11 mouse cellular contexts compared by ENCODE assay signal in the genomic region with DNA sequence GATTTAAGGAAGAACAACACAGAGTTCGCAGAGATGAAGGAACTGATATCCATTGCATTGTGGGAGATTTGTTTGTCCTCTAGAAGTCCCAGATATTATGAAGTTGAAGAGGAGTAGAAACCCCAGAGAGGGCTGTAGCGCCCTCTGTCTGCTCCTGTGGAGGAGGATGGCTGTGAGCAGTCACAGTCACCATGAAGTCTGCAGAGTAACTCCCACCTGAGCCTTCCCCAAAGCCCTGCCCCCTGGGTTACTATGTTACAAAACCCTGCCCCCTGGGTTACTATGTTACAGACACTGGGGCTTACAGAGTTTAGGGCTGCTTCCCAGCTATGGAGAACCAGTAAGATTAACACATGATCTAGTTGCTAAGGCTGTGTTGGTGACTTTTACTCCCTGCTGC.
DNase-seq lines count a peak whose midpoint lies in the region; ATAC-seq and TF ChIP-seq lines count a peak whose summit lies in the region.
"Had no signal": no experiment of that assay in that cellular context is flagged by ENCODE, and none has a peak within 500 bp of the region (broad histone marks: within the 10 kb centered on the region; RNA-seq: fewer than 3 reads in every experiment).

No protein-coding gene starts in this region.

- no peak overlapping the region for H3K9ac ChIP-seq in heart, embryonic 12.5 days
- no peak overlapping the region for H3K9ac ChIP-seq in liver, embryonic 11.5 days (ENCODE audit: low read depth, low read length)
- H3K9ac ChIP-seq in forebrain, embryonic 12.5 days, result no peak overlapping the region
- H3K9ac ChIP-seq: hindbrain, embryonic 12.5 days had no signal

- TF ChIP-seq POLR2A in bone marrow macrophage, adult 2 months (IDR thresholded peaks at IDR 0.05; ENCODE audit: borderline replicate concordance, low read depth, low read length), result no peak

- no peak overlapping the region for H3K4me3 ChIP-seq in heart, embryonic 12.5 days
- no peak overlapping the region for H3K4me3 ChIP-seq in bone marrow macrophage, adult 2 months (ENCODE audit: insufficient read depth, low read length)
- no peak overlapping the region for H3K4me3 ChIP-seq in liver, embryonic 11.5 days (ENCODE audit: low read depth, low read length)
- no peak overlapping the region for H3K4me3 ChIP-seq in forebrain, embryonic 10.5 days
- H3K4me3 ChIP-seq in hindbrain, embryonic 10.5 days, result no peak overlapping the region
- H3K4me3 ChIP-seq in forebrain, embryonic 12.5 days (replicated peaks), result no peak overlapping the region
- H3K4me3 ChIP-seq: hindbrain, embryonic 12.5 days had no signal

- TF ChIP-seq CTCF in bone marrow macrophage, adult 2 months (IDR thresholded peaks at IDR 0.05; ENCODE audit: low read depth, low read length), result peak; percentile 34

- no peaks in the 10 kb centered on the region for H3K9me3 ChIP-seq in heart, embryonic 12.5 days (replicated peaks)
- H3K9me3 ChIP-seq in liver, embryonic 11.5 days (ENCODE audit: control insufficient read depth, low read length), result no peaks in the 10 kb centered on the region
- no peaks in the 10 kb centered on the region for H3K9me3 ChIP-seq in forebrain, embryonic 10.5 days
- no peaks in the 10 kb centered on the region for H3K9me3 ChIP-seq in hindbrain, embryonic 10.5 days
- no peaks in the 10 kb centered on the region for H3K9me3 ChIP-seq in forebrain, embryonic 12.5 days
- H3K9me3 ChIP-seq: G1E; hindbrain, embryonic 12.5 days had no signal

- no peaks in the 10 kb centered on the region for H3K36me3 ChIP-seq in heart, embryonic 12.5 days
- H3K36me3 ChIP-seq in liver, embryonic 11.5 days (ENCODE audit: control insufficient read depth, insufficient read depth, low read length), result no peaks in the 10 kb centered on the region
- H3K36me3 ChIP-seq in forebrain, embryonic 10.5 days (replicated peaks), result no peaks in the 10 kb centered on the region
- no peaks in the 10 kb centered on the region for H3K36me3 ChIP-seq in hindbrain, embryonic 10.5 days
- H3K36me3 ChIP-seq in forebrain, embryonic 12.5 days (replicated peaks), result no peaks in the 10 kb centered on the region
- H3K36me3 ChIP-seq: G1E; hindbrain, embryonic 12.5 days had no signal

- no peaks in the 10 kb centered on the region for H3K4me1 ChIP-seq in heart, embryonic 12.5 days (replicated peaks)
- no peaks in the 10 kb centered on the region for H3K4me1 ChIP-seq in bone marrow macrophage, adult 2 months (ENCODE audit: control insufficient read depth, insufficient read depth, low read length)
- no peaks in the 10 kb centered on the region for H3K4me1 ChIP-seq in liver, embryonic 11.5 days (replicated peaks; ENCODE audit: control insufficient read depth, insufficient read depth, low read length)
- 0 out of 2 replicates have a peak, but pooled peaks cover 3% of the 10 kb centered on the region for H3K4me1 ChIP-seq in forebrain, embryonic 10.5 days
- H3K4me1 ChIP-seq in hindbrain, embryonic 10.5 days (replicated peaks), result no peaks in the 10 kb centered on the region
- no peaks in the 10 kb centered on the region for H3K4me1 ChIP-seq in forebrain, embryonic 12.5 days
- H3K4me1 ChIP-seq: hindbrain, embryonic 12.5 days had no signal

- H3K27me3 ChIP-seq in heart, embryonic 12.5 days (replicated peaks), result peaks cover 2% of the 10 kb centered on the region
- no peaks in the 10 kb centered on the region for H3K27me3 ChIP-seq in liver, embryonic 11.5 days (replicated peaks; ENCODE audit: control insufficient read depth, insufficient read depth, low read length)
- H3K27me3 ChIP-seq in forebrain, embryonic 10.5 days (ENCODE audit: poor library complexity, severe bottlenecking), result no peaks in the 10 kb centered on the region
- no peaks in the 10 kb centered on the region for H3K27me3 ChIP-seq in hindbrain, embryonic 10.5 days (ENCODE audit: insufficient read depth, poor library complexity, severe bottlenecking)
- no peaks in the 10 kb centered on the region for H3K27me3 ChIP-seq in forebrain, embryonic 12.5 days
- H3K27me3 ChIP-seq: hindbrain, embryonic 12.5 days had no signal

- no peak overlapping the region for H3K4me2 ChIP-seq in heart, embryonic 12.5 days
- H3K4me2 ChIP-seq in liver, embryonic 11.5 days, result no peak overlapping the region
- H3K4me2 ChIP-seq in forebrain, embryonic 12.5 days, result no peak overlapping the region
- H3K4me2 ChIP-seq: hindbrain, embryonic 12.5 days had no signal

- DNase-seq in heart, adult 18-20 months, result no peak
- peak; percentile 20 for DNase-seq in A20 (ENCODE audit: low read depth, low spot score)
- no peak for DNase-seq in liver, embryonic 11.5 days (ENCODE audit: low spot score)
- no peak for DNase-seq in forebrain, embryonic 10.5 days (ENCODE audit: extremely low spot score, low spot score)
- DNase-seq in hindbrain, embryonic 10.5 days (ENCODE audit: low spot score), result no peak
- DNase-seq: lung, postnatal 36 days had no signal

- 68% methylated on average over 2 of the region's 2 CpGs for WGBS in heart, embryonic 12.5 days
- 51% methylated on average over 2 of the region's 2 CpGs for WGBS in liver, embryonic 11.5 days
- WGBS in forebrain, embryonic 10.5 days, result 53% methylated on average over 2 of the region's 2 CpGs
- 60% methylated on average over 2 of the region's 2 CpGs for WGBS in hindbrain, embryonic 10.5 days
- 52% methylated on average over 2 of the region's 2 CpGs for WGBS in forebrain, embryonic 12.5 days

- ATAC-seq in heart, embryonic 12.5 days (ENCODE audit: insufficient number of reproducible peaks, low FRiP score), result 0 out of 2 replicates have a peak, but pooled peaks have one; percentile 48
- 0 out of 2 replicates have a peak, but pooled peaks have one; percentile 43 for ATAC-seq in liver, embryonic 11.5 days (replicated peaks; ENCODE audit: low FRiP score)
- no peak for ATAC-seq in forebrain, embryonic 12.5 days (ENCODE audit: low FRiP score)

- no peak overlapping the region for H3K27ac ChIP-seq in heart, embryonic 12.5 days (ENCODE audit: poor library complexity, severe bottlenecking)
- no peak overlapping the region for H3K27ac ChIP-seq in bone marrow macrophage, adult 2 months (ENCODE audit: insufficient read depth, low read depth, low read length)
- H3K27ac ChIP-seq in liver, embryonic 11.5 days (ENCODE audit: low read depth, low read length), result no peak overlapping the region
- no peak overlapping the region for H3K27ac ChIP-seq in forebrain, embryonic 10.5 days
- no peak overlapping the region for H3K27ac ChIP-seq in hindbrain, embryonic 10.5 days
- no peak overlapping the region for H3K27ac ChIP-seq in forebrain, embryonic 12.5 days
- H3K27ac ChIP-seq: hindbrain, embryonic 12.5 days had no signal
